Mouse (Mus musculus) neutrophil, adult 5-6 weeks (primary cell): ENCODE measurements around the gene Dync1i2. TPM values are rescaled to one million over a fixed set of nuclear protein-coding genes. Genes with fewer than 3 reads are reported as not detected.

Source experiments
- ATAC-seq: fragments of 151-379, 151-347 bp; 2 replicates; pipeline ENCODE4 v1.8.0; 2017; ENCODE audit warnings: mild to moderate bottlenecking, moderate TSS enrichment; ENCODE audit not compliant: insufficient number of reproducible peaks, poor library complexity, low FRiP score, severe bottlenecking; ENCODE audit errors: extremely low read depth
- total RNA-seq: library from RNA; stranded (forward); fragments of 200-1000 nt; gene quantifications from 2 replicates; pipeline ENCODE4 v1.2.3, GENCODE M21; 2017

Dync1i2 gene
- total RNA-seq, 1 experiment from 2014 or later = 118 TPM

GRCm38 (mm10) chr2:71303221-71303620, 91.7 kb downstream of the Dync1i2 start:
- no peak for ATAC-seq

- ATAC-seq = no peak
Observed at GRCm38 (mm10) chr2:71304821-71305220, 93.3 kb downstream of the Dync1i2 start.

- ATAC-seq = no peak
Observed at GRCm38 (mm10) chr2:71306357-71306756, 94.9 kb downstream of the Dync1i2 start.

GRCm38 (mm10) chr2:71309726-71310125, 98.2 kb downstream of the Dync1i2 start:
- no peak for ATAC-seq

GRCm38 (mm10) chr2:71312067-71312466, 100.6 kb downstream of the Dync1i2 start:
- no peak for ATAC-seq

Other genes with a start within 250 kb of the Dync1i2 start
- gene Dcaf17, start 156.4 kb upstream of the Dync1i2 start, total RNA-seq = 13.4 and 22.5 TPM in 2 replicates
- gene Mettl8, start 156.1 kb upstream of the Dync1i2 start, total RNA-seq = 10.5 and 12.3 TPM in 2 replicates
- 0.12 and 0.25 TPM in 2 replicates for gene Cybrd1, start 93.8 kb upstream of the Dync1i2 start, total RNA-seq
- gene Slc25a12, start 156.0 kb downstream of the Dync1i2 start, total RNA-seq = 36.6 and 40.6 TPM in 2 replicates
- gene Hat1, start 177.3 kb downstream of the Dync1i2 start, total RNA-seq = 33.9 and 37.0 TPM in 2 replicates
- gene Metap1d, start 241.6 kb downstream of the Dync1i2 start, total RNA-seq = 23.6 and 24.2 TPM in 2 replicates